Mouse (Mus musculus): Measurements from ENCODE around the gene Chst11. TPM values are rescaled to one million over a fixed set of nuclear protein-coding genes. Genes with fewer than 3 reads are reported as not detected.

Chst11 gene
- polyA plus RNA-seq, 1 experiment from 2014 or later = 5.4 TPM

DNA sequence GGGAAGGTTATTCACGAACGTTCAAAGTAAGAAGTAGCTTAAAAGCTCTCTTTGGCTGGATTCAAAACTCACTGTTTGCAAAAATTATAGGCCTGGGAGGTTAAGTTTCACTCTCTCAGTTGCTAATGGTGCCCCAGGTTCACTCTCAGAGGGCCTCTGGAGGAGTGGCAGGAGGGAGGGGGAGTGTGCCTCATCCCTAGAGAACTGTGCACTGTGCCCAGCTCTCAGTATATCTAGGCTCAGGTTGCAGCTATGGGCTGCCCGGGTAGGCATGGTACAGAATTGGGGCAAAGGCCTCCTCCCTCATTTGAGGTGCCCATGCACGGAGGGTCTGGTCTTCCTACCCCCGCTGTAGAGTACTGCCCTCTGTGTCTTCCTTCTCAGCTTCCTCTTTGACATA is 14.9 kb downstream of the Chst11 start:
- peaks cover 16% of the 10 kb centered on the region for H3K4me1 ChIP-seq (ENCODE audit: control insufficient read depth, insufficient read depth, low read length)

DNA sequence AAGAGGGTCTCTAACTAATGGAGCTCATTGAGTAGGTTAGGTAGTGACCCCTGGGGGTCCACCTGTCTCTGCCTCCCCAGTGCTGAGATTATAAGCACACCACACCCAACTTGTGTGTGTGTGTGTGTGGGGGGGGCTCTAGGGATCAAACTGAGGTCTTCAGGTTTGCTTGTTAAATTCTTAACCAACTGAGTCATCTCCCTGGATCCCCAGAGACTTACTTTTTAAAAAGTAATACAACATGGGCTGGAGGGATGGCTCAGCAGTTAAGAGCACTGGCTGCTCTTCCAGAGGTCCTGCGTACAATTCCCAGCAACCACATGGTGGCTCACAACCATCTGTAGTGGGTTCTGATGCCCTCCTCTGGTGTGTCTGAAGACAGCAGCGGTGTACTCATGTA is 15.4 kb downstream of the Chst11 start:
- no peak for ATAC-seq (ENCODE audit: low FRiP score, low TSS enrichment)
- H3K36me3 ChIP-seq (ENCODE audit: control insufficient read depth, insufficient read depth, low read length) = no peaks in the 10 kb centered on the region
- H3K27ac ChIP-seq (ENCODE audit: low read depth, low read length) = no peak overlapping the region
- 90% methylated on average over 2 of the region's 2 CpGs for WGBS
- no peak overlapping the region for H3K4me2 ChIP-seq (replicated peaks; ENCODE audit: low read depth, low read length)
- H3K4me1 ChIP-seq (ENCODE audit: control insufficient read depth, insufficient read depth, low read length) = peaks cover 21% of the 10 kb centered on the region
- no peak overlapping the region for H3K4me3 ChIP-seq (ENCODE audit: low read length)
- no peak overlapping the region for H3K9ac ChIP-seq (ENCODE audit: low read depth, low read length)
- no peaks in the 10 kb centered on the region for H3K9me3 ChIP-seq (ENCODE audit: control insufficient read depth, low read length)
- no peaks in the 10 kb centered on the region for H3K27me3 ChIP-seq (ENCODE audit: control insufficient read depth, insufficient read depth, low read length)

More for the DNA sequence above, 14.9 kb downstream of the Chst11 start:
- Histone ChIP-seq H3K36me3 (ENCODE audit: control insufficient read depth, insufficient read depth, low read length) (no peaks in the 10 kb centered on the region), H3K9me3 (ENCODE audit: control insufficient read depth, low read length) (no peaks in the 10 kb centered on the region), H3K4me3 (ENCODE audit: low read length) (no peak overlapping the region), H3K27ac (ENCODE audit: low read depth, low read length) (no peak overlapping the region; the same call in 1 of the 2 replicates), H3K4me2 (replicated peaks; ENCODE audit: low read depth, low read length) (no peak overlapping the region), H3K27me3 (ENCODE audit: control insufficient read depth, insufficient read depth, low read length) (no peaks in the 10 kb centered on the region), H3K9ac (ENCODE audit: low read depth, low read length) (no peak overlapping the region)
- WGBS = 28% methylated on average over 5 of the region's 5 CpGs
- peak; percentile 79; the same call in 1 of the 2 replicates for ATAC-seq (ENCODE audit: low FRiP score, low TSS enrichment)

DNA sequence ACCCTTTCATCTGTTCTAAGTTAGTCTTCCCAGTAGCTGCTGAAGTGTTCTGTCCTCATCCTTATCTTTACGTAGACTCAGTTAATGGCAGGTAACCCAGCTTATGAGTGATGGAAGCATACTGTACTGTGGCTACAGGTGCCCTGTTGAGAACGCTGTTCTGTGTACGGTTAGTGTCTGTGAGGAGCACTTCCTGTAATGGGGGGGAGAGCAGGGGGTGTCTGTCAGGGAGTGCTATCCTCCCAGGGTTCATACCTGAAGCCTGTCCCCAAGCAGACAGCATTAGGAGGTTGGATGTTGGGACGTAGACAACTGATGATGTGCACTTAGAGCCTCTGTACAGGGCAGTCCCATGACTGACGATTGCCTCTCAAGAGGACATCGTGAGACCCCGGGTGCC is 18.6 kb downstream of the Chst11 start:
- H3K4me1 ChIP-seq (ENCODE audit: control insufficient read depth, insufficient read depth, low read length) = peaks cover 22% of the 10 kb centered on the region
- H3K4me2 ChIP-seq (replicated peaks; ENCODE audit: low read depth, low read length) = no peak overlapping the region
- H3K36me3 ChIP-seq (ENCODE audit: control insufficient read depth, insufficient read depth, low read length) = 0 out of 2 replicates have a peak, but pooled peaks cover 3% of the 10 kb centered on the region
- H3K27me3 ChIP-seq (ENCODE audit: control insufficient read depth, insufficient read depth, low read length) = no peaks in the 10 kb centered on the region
- H3K9ac ChIP-seq (ENCODE audit: low read depth, low read length) = no peak overlapping the region
- WGBS = 96% methylated on average over 7 of the region's 7 CpGs
- no peak for ATAC-seq (ENCODE audit: low FRiP score, low TSS enrichment)
- 0 out of 2 replicates have a peak, but pooled peaks cover 7% of the 10 kb centered on the region for H3K9me3 ChIP-seq (ENCODE audit: control insufficient read depth, low read length)
- H3K4me3 ChIP-seq (ENCODE audit: low read length) = no peak overlapping the region
- H3K27ac ChIP-seq (ENCODE audit: low read depth, low read length) = no peak overlapping the region

DNA sequence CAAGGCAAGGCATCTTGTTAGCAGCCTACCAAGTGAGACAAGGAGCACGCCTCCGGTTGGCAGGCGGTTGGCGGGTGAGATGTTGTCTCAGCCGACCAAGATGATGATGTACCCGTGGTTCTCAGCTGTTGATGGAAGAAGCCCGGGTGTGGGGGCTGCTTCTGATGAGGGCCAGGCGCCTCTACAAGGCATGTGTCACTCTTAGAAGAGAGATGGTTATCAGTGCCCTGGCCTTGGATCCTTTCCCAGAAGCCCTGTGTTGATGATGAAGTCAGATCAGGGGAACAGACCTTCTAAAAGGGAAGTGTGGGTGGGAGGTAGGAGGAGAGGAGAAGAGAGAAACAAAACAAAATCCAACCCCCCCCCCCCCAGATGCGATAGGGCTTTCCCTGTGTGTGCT is 19.1 kb downstream of the Chst11 start:
- H3K36me3 ChIP-seq (ENCODE audit: control insufficient read depth, insufficient read depth, low read length) = 0 out of 2 replicates have a peak, but pooled peaks cover 3% of the 10 kb centered on the region
- H3K9me3 ChIP-seq (ENCODE audit: control insufficient read depth, low read length) = 0 out of 2 replicates have a peak, but pooled peaks cover 7% of the 10 kb centered on the region
- 0 out of 2 replicates have a peak, but pooled peaks have one; percentile 7 for ATAC-seq (ENCODE audit: low FRiP score, low TSS enrichment)
- 48% methylated on average over 9 of the region's 9 CpGs for WGBS
- H3K4me2 ChIP-seq (replicated peaks; ENCODE audit: low read depth, low read length) = no peak overlapping the region
- peak overlapping the region; percentile 30; the same call in 1 of the 2 replicates for H3K27ac ChIP-seq (ENCODE audit: low read depth, low read length)
- peaks cover 23% of the 10 kb centered on the region for H3K4me1 ChIP-seq (ENCODE audit: control insufficient read depth, insufficient read depth, low read length)
- H3K9ac ChIP-seq (ENCODE audit: low read depth, low read length) = no peak overlapping the region
- H3K4me3 ChIP-seq (ENCODE audit: low read length) = no peak overlapping the region
- H3K27me3 ChIP-seq (ENCODE audit: control insufficient read depth, insufficient read depth, low read length) = no peaks in the 10 kb centered on the region

DNA sequence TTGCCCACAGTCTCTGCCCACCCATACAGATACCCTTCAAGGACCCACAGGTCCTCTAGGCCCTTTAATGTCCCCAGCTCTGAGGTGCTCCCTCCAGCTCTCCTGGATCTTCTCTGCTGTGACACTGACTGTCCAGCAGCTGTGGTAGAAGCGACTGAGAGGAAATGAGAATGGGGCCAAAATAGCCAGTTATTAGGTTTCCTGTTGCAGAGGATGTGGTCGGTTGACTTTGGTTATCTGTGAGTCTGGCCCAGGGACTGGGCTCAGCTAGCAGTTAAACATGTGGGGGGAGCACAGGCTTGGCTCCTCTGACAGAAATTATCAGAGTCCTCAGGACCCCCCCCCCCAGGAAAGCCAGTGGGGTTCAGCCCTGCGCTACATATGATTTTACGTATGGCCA is 19.7 kb downstream of the Chst11 start:
- Histone ChIP-seq H3K27ac (ENCODE audit: low read depth, low read length) (peak overlapping the region; percentile 30; the same call in 1 of the 2 replicates), H3K9me3 (ENCODE audit: control insufficient read depth, low read length) (0 out of 2 replicates have a peak, but pooled peaks cover 7% of the 10 kb centered on the region), H3K4me1 (ENCODE audit: control insufficient read depth, insufficient read depth, low read length) (peaks cover 21% of the 10 kb centered on the region), H3K4me3 (ENCODE audit: low read length) (no peak overlapping the region), H3K27me3 (ENCODE audit: control insufficient read depth, insufficient read depth, low read length) (no peaks in the 10 kb centered on the region), H3K36me3 (ENCODE audit: control insufficient read depth, insufficient read depth, low read length) (0 out of 2 replicates have a peak, but pooled peaks cover 3% of the 10 kb centered on the region), H3K9ac (ENCODE audit: low read depth, low read length) (no peak overlapping the region), H3K4me2 (replicated peaks; ENCODE audit: low read depth, low read length) (no peak overlapping the region)
- 0 out of 2 replicates have a peak, but pooled peaks have one; percentile 14 for ATAC-seq (ENCODE audit: low FRiP score, low TSS enrichment)
- WGBS = 52% methylated on average over 4 of the region's 4 CpGs

DNA sequence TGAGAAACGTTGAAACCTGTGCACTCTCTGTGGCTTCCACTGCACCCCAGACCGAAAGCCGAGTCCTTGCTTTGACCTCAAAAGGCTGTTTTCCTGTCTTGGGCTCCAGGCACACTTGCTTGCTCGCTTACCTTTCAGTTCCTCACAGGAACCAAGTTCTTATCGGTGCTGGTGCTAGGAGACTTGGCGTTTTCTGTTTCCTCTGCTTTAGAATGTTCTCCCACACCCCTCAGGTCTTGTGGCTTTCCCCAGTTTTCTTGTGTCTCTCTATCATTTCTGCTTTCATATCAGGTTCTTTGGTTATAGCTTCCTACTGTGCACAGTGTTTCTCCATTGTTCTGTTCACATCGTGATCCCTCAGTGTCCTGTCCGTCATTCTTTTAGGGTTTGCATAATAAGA is 21.0 kb downstream of the Chst11 start:
- 98% methylated on average over 8 of the region's 8 CpGs for WGBS

DNA sequence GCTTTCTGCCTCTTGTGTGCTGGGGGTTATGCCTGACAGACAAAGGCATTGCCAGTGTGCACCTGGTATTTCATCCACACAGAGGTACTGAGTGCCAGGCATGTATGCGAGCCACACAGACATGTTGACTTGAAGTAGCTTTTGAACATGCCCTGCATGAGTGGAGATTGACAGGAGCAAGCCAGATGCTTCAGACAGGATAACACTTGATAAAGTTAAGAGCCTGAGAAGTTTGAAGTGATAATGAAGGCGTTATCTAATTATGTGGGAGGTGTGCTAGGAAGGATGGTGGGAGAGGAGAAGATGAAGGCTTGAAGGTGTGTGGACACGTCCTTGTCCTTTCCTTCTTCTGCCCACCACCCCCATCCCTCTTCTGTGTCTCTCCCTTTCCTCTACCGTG is 28.7 kb downstream of the Chst11 start:
- no peak for ATAC-seq (ENCODE audit: low FRiP score, low TSS enrichment)
- no peak overlapping the region for H3K9ac ChIP-seq (ENCODE audit: low read depth, low read length)
- H3K4me3 ChIP-seq (ENCODE audit: low read length) = no peak overlapping the region
- H3K4me2 ChIP-seq (replicated peaks; ENCODE audit: low read depth, low read length) = no peak overlapping the region
- no peaks in the 10 kb centered on the region for H3K9me3 ChIP-seq (ENCODE audit: control insufficient read depth, low read length)
- 74% methylated on average over 4 of the region's 4 CpGs for WGBS
- H3K4me1 ChIP-seq (ENCODE audit: control insufficient read depth, insufficient read depth, low read length) = peaks cover 4% of the 10 kb centered on the region
- no peaks in the 10 kb centered on the region for H3K27me3 ChIP-seq (ENCODE audit: control insufficient read depth, insufficient read depth, low read length)
- no peaks in the 10 kb centered on the region for H3K36me3 ChIP-seq (ENCODE audit: control insufficient read depth, insufficient read depth, low read length)
- H3K27ac ChIP-seq (ENCODE audit: low read depth, low read length) = no peak overlapping the region

More for the DNA sequence above, 21.0 kb downstream of the Chst11 start:
- no peak for ATAC-seq (ENCODE audit: low FRiP score, low TSS enrichment)
- H3K9ac ChIP-seq (ENCODE audit: low read depth, low read length) = no peak overlapping the region
- no peak overlapping the region for H3K4me3 ChIP-seq (ENCODE audit: low read length)
- no peak overlapping the region for H3K4me2 ChIP-seq (replicated peaks; ENCODE audit: low read depth, low read length)
- H3K27ac ChIP-seq (ENCODE audit: low read depth, low read length) = no peak overlapping the region
- H3K36me3 ChIP-seq (ENCODE audit: control insufficient read depth, insufficient read depth, low read length) = 0 out of 2 replicates have a peak, but pooled peaks cover 3% of the 10 kb centered on the region
- H3K27me3 ChIP-seq (ENCODE audit: control insufficient read depth, insufficient read depth, low read length) = no peaks in the 10 kb centered on the region
- H3K4me1 ChIP-seq (ENCODE audit: control insufficient read depth, insufficient read depth, low read length) = peaks cover 21% of the 10 kb centered on the region
- H3K9me3 ChIP-seq (ENCODE audit: control insufficient read depth, low read length) = 0 out of 2 replicates have a peak, but pooled peaks cover 7% of the 10 kb centered on the region

DNA sequence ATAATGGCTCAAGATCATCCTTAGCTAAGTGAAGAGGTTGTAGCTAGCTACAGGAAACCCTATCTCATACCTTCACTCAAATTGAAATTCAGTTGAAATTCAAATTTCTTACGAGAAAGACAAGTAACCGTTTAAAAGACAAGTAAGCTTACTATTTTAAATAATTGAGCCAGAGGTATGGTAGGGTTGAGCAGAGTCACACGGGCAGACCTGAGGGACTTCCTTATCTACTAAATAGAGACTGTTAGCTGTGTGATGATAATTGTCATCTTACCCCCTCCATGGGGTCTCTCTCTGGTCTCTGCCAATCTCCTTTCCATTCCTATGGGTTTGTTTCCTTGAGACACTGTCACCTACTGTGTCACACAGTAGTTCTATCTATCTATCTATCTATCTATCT is 30.6 kb downstream of the Chst11 start:
- no peak for ATAC-seq (ENCODE audit: low FRiP score, low TSS enrichment)
- WGBS = 94% methylated on average over 3 of the region's 3 CpGs
- H3K4me3 ChIP-seq (ENCODE audit: low read length) = no peak overlapping the region
- peaks cover 19% of the 10 kb centered on the region for H3K4me1 ChIP-seq (ENCODE audit: control insufficient read depth, insufficient read depth, low read length)
- H3K36me3 ChIP-seq (ENCODE audit: control insufficient read depth, insufficient read depth, low read length) = no peaks in the 10 kb centered on the region
- H3K4me2 ChIP-seq (replicated peaks; ENCODE audit: low read depth, low read length) = no peak overlapping the region
- H3K27me3 ChIP-seq (ENCODE audit: control insufficient read depth, insufficient read depth, low read length) = no peaks in the 10 kb centered on the region
- no peak overlapping the region for H3K27ac ChIP-seq (ENCODE audit: low read depth, low read length)
- H3K9ac ChIP-seq (ENCODE audit: low read depth, low read length) = no peak overlapping the region
- no peaks in the 10 kb centered on the region for H3K9me3 ChIP-seq (ENCODE audit: control insufficient read depth, low read length)

DNA sequence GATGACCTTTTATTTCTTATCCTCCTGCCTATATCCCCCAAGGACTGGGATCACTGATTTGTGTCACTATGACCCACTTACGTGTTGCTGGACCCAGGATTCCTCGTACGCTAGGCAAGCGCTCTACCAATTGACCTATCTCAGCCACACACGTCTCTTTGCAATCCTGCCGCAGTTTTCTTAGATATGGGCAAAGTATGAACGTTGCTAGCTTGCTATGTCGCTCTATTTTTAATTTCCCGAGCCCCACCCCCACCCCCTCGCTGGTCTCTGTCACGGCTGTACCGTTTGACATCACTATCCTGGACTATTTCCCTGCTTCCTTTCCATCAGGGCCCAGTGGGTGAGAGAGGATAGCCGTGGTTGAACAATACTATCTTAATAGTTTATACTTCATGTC is 31.5 kb downstream of the Chst11 start:
- peaks cover 23% of the 10 kb centered on the region for H3K4me1 ChIP-seq (ENCODE audit: control insufficient read depth, insufficient read depth, low read length)
- no peak overlapping the region for H3K9ac ChIP-seq (ENCODE audit: low read depth, low read length)
- H3K27ac ChIP-seq (ENCODE audit: low read depth, low read length) = no peak overlapping the region
- H3K9me3 ChIP-seq (ENCODE audit: control insufficient read depth, low read length) = no peaks in the 10 kb centered on the region
- ATAC-seq (ENCODE audit: low FRiP score, low TSS enrichment) = no peak
- H3K4me3 ChIP-seq (ENCODE audit: low read length) = no peak overlapping the region
- H3K27me3 ChIP-seq (ENCODE audit: control insufficient read depth, insufficient read depth, low read length) = no peaks in the 10 kb centered on the region
- H3K36me3 ChIP-seq (ENCODE audit: control insufficient read depth, insufficient read depth, low read length) = no peaks in the 10 kb centered on the region
- WGBS = 87% methylated on average over 13 of the region's 13 CpGs
- H3K4me2 ChIP-seq (replicated peaks; ENCODE audit: low read depth, low read length) = no peak overlapping the region

All from kidney, embryonic 14.5 days (tissue).